Mouse (Mus musculus) lung, embryonic 14.5 days (tissue): ENCODE measurements at regions not wholly inside any gene's neighbourhood (a gene's known extent, or its start where the extent isn't known, plus 50 kb on each side); places are given as distances from the start of the nearest gene placed in this dataset.
A peak's percentile ranks its signal among the peaks of the same experiment; 100 is the strongest.

ENCODE experiments used
- ATAC-seq: fragments of 200-750 bp; cut with Nextera tagmentation; 2 replicates; pipeline ENCODE4 v1.8.0; 2017; ENCODE audit warnings: mild to moderate bottlenecking, moderate TSS enrichment, moderate library complexity; ENCODE audit not compliant: insufficient read depth
- DNase-seq: peaks from one replicate; pipeline ENCODE4 v3.0.0-alpha.2; 2015
- H3K27ac ChIP-seq: fragments of 300-500 bp; sonication (generic); 2 replicates; pipeline ENCODE4 v1.5.1; 2014; ENCODE audit warnings: low read depth, mild to moderate bottlenecking, moderate library complexity
- H3K27me3 ChIP-seq: fragments of 300-500 bp; sonication (generic); 2 replicates; pipeline ENCODE4 v1.6.1; 2014; ENCODE audit warnings: low read length, control low read depth; ENCODE audit not compliant: insufficient read depth
- H3K36me3 ChIP-seq: fragments of 300-500 bp; sonication (generic); 2 replicates; pipeline ENCODE4 v1.6.1; 2014; ENCODE audit warnings: control low read depth; ENCODE audit not compliant: insufficient read depth
- H3K4me1 ChIP-seq: fragments of 300-500 bp; sonication (generic); 2 replicates; pipeline ENCODE4 v1.6.1; 2014; ENCODE audit warnings: antibody characterized with exemption, control low read depth; ENCODE audit not compliant: insufficient read depth
- H3K4me2 ChIP-seq: fragments of 300-500 bp; sonication (generic); 2 replicates; pipeline ENCODE4 v1.6.1; 2014; ENCODE audit warnings: mild to moderate bottlenecking
- H3K4me3 ChIP-seq: fragments of 300-500 bp; sonication (generic); 2 replicates; pipeline ENCODE4 v1.5.1; 2014; ENCODE audit warnings: low read depth, low read length
- H3K9ac ChIP-seq: fragments of 300-500 bp; sonication (generic); 2 replicates; pipeline ENCODE4 v1.6.1; 2014
- H3K9me3 ChIP-seq: fragments of 300-500 bp; sonication (generic); 2 replicates; pipeline ENCODE4 v1.6.1; 2016; ENCODE audit warnings: low read depth, low read length, control low read depth
- CTCF ChIP-seq: IDR thresholded peaks from 2 replicates; pipeline ENCODE4 v1.5.1; 2016; ENCODE audit warnings: antibody characterized with exemption, low read depth
- WGBS: fragments of 180-500 bp; shearing (Covaris S2); extraction: QIAGEN DNeasy Blood & Tissue Kit; methylation state at CpG from one replicate; pipeline ENCODE4 v1.1.7; 2014; 5-methylcytosine and 5-hydroxymethylcytosine counted together

DNA sequence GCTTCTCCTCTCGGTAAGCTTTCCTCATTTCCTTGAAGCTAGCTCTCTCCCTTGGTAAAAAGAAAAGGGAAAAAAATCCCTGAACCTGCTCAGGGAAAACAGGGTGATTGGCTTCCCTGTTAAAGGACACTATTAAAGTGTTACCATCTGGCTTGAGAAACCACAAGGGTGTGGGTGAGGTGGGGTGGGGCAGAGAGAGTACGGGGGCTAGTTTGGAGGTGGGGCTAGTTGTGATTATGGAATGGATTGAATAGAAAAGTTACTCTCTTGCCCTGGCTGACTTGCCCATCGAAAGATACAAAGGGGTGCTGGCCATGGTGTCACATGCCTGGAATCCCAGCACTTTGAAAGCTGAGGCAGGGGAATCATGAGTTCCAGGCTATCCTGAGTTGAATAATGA, 94.2 kb upstream of the Arhgap32 start:
- 39% methylated on average over 3 of the region's 3 CpGs for WGBS
- H3K9ac ChIP-seq, result no peak overlapping the region
- no peak for TF ChIP-seq CTCF
- H3K9me3 ChIP-seq, result no peaks in the 10 kb centered on the region
- DNase-seq, result no peak
- H3K27ac ChIP-seq, result no peak overlapping the region; the same call in 1 of the 2 replicates
- H3K4me1 ChIP-seq, result peaks cover 4% of the 10 kb centered on the region; the same call in 1 of the 2 replicates
- ATAC-seq, result no peak
- no peaks in the 10 kb centered on the region for H3K27me3 ChIP-seq
- H3K36me3 ChIP-seq, result no peaks in the 10 kb centered on the region
- H3K4me3 ChIP-seq, result no peak overlapping the region
- no peak overlapping the region for H3K4me2 ChIP-seq

DNA sequence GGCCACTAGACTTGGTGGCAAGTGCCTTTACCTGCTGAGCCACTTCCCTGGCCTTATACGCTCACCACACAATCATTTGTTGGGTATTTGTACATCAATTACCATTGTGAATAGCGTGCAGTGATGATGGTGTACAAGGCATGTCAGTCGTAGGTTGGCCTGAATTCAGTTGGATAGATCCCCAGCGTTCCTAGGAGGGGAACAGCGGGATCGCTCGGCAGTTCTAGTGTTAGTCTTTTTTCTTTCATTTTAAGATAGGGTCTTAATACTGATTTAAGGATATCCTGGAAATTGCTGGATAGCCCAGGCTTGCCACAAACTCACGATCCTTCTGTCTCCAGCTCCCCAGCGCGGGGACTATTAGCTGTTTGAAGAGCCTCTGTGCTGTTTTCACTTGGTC, 92.9 kb upstream of the Arhgap32 start:
- H3K9me3 ChIP-seq, result no peaks in the 10 kb centered on the region
- ATAC-seq, result no peak
- H3K4me3 ChIP-seq, result no peak overlapping the region
- DNase-seq, result no peak
- no peaks in the 10 kb centered on the region for H3K36me3 ChIP-seq
- no peak overlapping the region for H3K27ac ChIP-seq
- H3K4me1 ChIP-seq, result peaks cover 4% of the 10 kb centered on the region; the same call in 1 of the 2 replicates
- no peaks in the 10 kb centered on the region for H3K27me3 ChIP-seq
- no peak overlapping the region for H3K4me2 ChIP-seq
- TF ChIP-seq CTCF, result no peak
- H3K9ac ChIP-seq, result no peak overlapping the region
- 89% methylated on average over 10 of the region's 10 CpGs for WGBS

DNA sequence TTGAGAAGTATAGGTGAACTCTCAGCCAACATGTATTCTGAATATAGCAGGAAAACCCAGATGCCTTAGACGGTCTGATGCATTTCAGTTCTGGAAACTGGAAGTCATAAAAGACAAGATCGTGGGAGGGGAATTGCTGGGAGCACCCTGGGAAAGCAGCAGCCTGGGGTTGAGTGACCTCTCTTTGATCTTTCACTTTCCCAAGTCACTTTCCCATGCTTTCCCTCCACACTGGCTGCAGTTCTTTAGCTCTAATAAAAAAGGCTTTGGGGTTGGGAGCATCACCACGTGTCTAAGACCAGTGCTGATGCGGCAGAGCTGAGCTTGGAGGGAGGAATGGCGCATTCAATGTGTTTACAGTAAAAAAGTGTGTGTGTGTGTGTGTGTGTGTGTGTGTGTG, 91.2 kb upstream of the Arhgap32 start:
- no peak overlapping the region for H3K27ac ChIP-seq
- 47% methylated on average over 5 of the region's 5 CpGs for WGBS

DNA sequence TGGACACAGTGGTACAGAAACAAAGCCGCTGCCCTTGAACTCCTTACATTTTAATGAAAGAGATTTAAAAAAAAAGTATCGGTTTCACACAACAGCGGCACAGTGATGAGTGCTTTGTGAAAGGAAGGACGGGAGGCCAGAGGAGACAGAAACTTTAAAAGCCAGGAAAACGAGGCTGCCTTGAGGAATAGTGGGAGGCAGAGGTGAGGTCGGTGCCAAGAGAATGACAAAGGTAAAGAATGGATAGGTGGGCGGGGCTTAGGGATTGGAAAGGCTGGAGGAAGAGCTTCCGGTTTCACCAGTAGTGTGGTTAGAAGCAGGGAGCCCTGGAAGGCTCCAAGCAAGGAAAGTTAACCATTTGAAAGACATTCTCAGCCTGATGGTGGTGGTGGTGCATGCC, 88.0 kb upstream of the Arhgap32 start:
- H3K9me3 ChIP-seq, result no peaks in the 10 kb centered on the region
- H3K9ac ChIP-seq, result no peak overlapping the region
- peak overlapping the region; percentile 49 for H3K4me2 ChIP-seq
- DNase-seq (peak; percentile 80), ATAC-seq (0 out of 2 replicates have a peak, but pooled peaks have one; percentile 9)
- 14% methylated on average over 8 of the region's 8 CpGs for WGBS
- peaks cover 2% of the 10 kb centered on the region; the same call in 1 of the 2 replicates for H3K4me1 ChIP-seq
- H3K27me3 ChIP-seq, result no peaks in the 10 kb centered on the region
- H3K4me3 ChIP-seq, result no peak overlapping the region
- no peak for TF ChIP-seq CTCF
- 0 out of 2 replicates have a peak overlapping the region, but pooled peaks have one; percentile 31 for H3K27ac ChIP-seq
- H3K36me3 ChIP-seq, result no peaks in the 10 kb centered on the region

More for the DNA sequence above, 91.2 kb upstream of the Arhgap32 start:
- ATAC-seq (no peak), DNase-seq (peak; percentile 17)
- peaks cover 7% of the 10 kb centered on the region for H3K4me1 ChIP-seq
- H3K4me3 ChIP-seq, result no peak overlapping the region
- H3K4me2 ChIP-seq, result no peak overlapping the region
- no peak overlapping the region for H3K9ac ChIP-seq
- no peaks in the 10 kb centered on the region for H3K27me3 ChIP-seq
- no peaks in the 10 kb centered on the region for H3K36me3 ChIP-seq
- H3K9me3 ChIP-seq, result no peaks in the 10 kb centered on the region
- TF ChIP-seq CTCF, result no peak

DNA sequence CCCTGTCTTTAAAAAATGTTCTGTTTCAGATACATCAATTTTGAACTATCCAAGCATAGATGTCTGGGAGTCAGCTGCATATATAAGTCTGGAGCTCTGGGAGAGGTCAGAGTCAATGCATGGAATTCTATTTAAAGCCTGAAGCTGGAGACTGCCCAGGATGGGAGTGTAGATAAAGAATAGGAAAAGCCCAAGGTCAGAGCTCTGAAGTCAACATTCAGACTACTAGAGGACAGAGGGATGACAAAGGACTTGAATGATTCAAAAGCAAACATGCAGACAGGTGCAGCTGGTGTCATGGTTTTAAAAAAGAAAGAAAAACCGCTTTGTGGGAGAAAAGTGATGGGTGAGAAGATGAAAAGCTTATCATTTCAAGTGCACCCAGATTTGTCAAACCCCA, 86.9 kb upstream of the Arhgap32 start:
- no peaks in the 10 kb centered on the region for H3K27me3 ChIP-seq
- no peak for ATAC-seq
- H3K4me2 ChIP-seq, result no peak overlapping the region
- no peak for DNase-seq
- no peaks in the 10 kb centered on the region for H3K9me3 ChIP-seq
- H3K4me1 ChIP-seq, result peaks cover 12% of the 10 kb centered on the region
- no peak overlapping the region for H3K4me3 ChIP-seq
- no peak for TF ChIP-seq CTCF
- H3K9ac ChIP-seq, result no peak overlapping the region
- 85% methylated on average over 1 of the region's 1 CpGs for WGBS
- H3K36me3 ChIP-seq, result no peaks in the 10 kb centered on the region
- H3K27ac ChIP-seq, result no peak overlapping the region

DNA sequence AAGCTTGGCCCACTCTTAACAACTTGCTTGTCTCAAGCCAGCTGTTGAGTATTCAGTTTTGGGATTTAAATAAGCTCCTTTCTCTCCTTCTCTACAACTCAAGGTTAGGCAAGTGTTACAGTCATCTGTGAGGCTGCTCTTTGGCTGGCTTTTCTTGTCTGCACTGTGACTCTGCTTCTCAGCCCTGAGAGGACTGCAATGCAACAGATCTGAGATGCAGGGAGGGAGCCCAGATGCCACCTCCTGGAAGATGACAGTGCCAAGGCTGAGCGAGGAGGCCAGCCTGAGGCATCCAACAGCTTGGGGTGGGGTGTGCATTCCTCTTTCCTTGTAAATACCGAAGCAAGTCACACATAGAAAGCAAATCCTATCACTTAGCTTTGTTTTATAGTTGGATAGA, 86.2 kb upstream of the Arhgap32 start:
- DNase-seq (no peak), ATAC-seq (no peak)
- Histone ChIP-seq H3K9me3 (no peaks in the 10 kb centered on the region), H3K4me3 (no peak overlapping the region), H3K4me1 (peaks cover 17% of the 10 kb centered on the region), H3K27me3 (no peaks in the 10 kb centered on the region), H3K36me3 (no peaks in the 10 kb centered on the region), H3K4me2 (no peak overlapping the region), H3K27ac (no peak overlapping the region), H3K9ac (no peak overlapping the region)
- WGBS, result 50% methylated on average over 2 of the region's 2 CpGs
- TF ChIP-seq CTCF, result no peak

DNA sequence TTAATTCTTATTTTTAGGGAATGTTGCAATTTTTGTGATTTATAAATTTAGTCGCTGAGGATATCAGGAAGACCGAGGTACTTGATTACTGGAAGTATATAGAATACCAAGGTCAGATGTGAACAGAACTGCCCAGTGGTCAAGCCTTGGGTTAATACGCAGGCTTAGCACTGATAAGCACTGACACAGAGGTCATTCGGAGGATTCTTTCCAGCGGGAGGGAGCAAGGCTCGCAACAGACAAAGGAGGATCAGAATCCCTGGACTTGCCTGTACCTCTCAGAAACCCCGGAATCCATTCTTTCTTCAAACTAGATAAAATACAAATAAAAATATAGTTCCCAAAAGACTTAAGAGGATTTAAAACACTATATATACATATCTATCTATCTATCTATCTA, 85.7 kb upstream of the Arhgap32 start:
- TF ChIP-seq CTCF, result no peak
- H3K4me1 ChIP-seq, result peaks cover 20% of the 10 kb centered on the region
- 70% methylated on average over 7 of the region's 7 CpGs for WGBS
- H3K4me3 ChIP-seq, result no peak overlapping the region
- ATAC-seq (no peak), DNase-seq (no peak)
- H3K36me3 ChIP-seq, result no peaks in the 10 kb centered on the region
- H3K4me2 ChIP-seq, result no peak overlapping the region
- no peak overlapping the region for H3K27ac ChIP-seq
- H3K9ac ChIP-seq, result no peak overlapping the region
- H3K9me3 ChIP-seq, result no peaks in the 10 kb centered on the region
- no peaks in the 10 kb centered on the region for H3K27me3 ChIP-seq
